Mouse (Mus musculus) telencephalon, adult 2 months (tissue): ENCODE data around the gene Rraga.
"Not testable (repeated sequence)": the region's sequence is repeated elsewhere in the genome, so short reads cannot be mapped to it uniquely, and the experiment has no call there.

Experiments
- DNase-seq: peaks from one replicate; pipeline ENCODE4 v3.0.0-alpha.2; 2011; ENCODE audit warnings: low read depth, low spot score

Rraga gene

GRCm38 (mm10) chr4:86588236-86588635, 12.8 kb downstream of the Rraga start:
- no peak for DNase-seq

GRCm38 (mm10) chr4:86591304-86591703, 15.8 kb downstream of the Rraga start:
- no peak for DNase-seq

GRCm38 (mm10) chr4:86611524-86612288, 36.2 kb downstream of the Rraga start, which contains the start of gene Haus6:
Gene Haus6, minus strand, starts transcription at chr4:86612055.
- peak; percentile 100 for DNase-seq

GRCm38 (mm10) chr4:86612289-86612620, 36.8 kb downstream of the Rraga start:
- no peak for DNase-seq

- peak; percentile 77 for DNase-seq
Observed at GRCm38 (mm10) chr4:86620506-86620905, 45.0 kb downstream of the Rraga start.

GRCm38 (mm10) chr4:86622116-86622515, 46.6 kb downstream of the Rraga start:
- no peak for DNase-seq

GRCm38 (mm10) chr4:86622532-86622931, 47.1 kb downstream of the Rraga start:
- DNase-seq: not testable (repeated sequence)

- no peak for DNase-seq
Observed at GRCm38 (mm10) chr4:86625463-86625862, 50.0 kb downstream of the Rraga start.

- DNase-seq: not testable (repeated sequence)
Observed at GRCm38 (mm10) chr4:86626496-86626895, 51.0 kb downstream of the Rraga start.
